Mouse (Mus musculus) right cerebral cortex, adult 2 months (tissue): ENCODE results near the gene Sap30.

ENCODE experiments used
- DNase-seq, 2 experiments: peaks; one replicate each; pipeline ENCODE4 v3.0.0; 2021 to 2022; ENCODE audit warnings: low spot score in 2 of 2

Sap30 gene

DNA sequence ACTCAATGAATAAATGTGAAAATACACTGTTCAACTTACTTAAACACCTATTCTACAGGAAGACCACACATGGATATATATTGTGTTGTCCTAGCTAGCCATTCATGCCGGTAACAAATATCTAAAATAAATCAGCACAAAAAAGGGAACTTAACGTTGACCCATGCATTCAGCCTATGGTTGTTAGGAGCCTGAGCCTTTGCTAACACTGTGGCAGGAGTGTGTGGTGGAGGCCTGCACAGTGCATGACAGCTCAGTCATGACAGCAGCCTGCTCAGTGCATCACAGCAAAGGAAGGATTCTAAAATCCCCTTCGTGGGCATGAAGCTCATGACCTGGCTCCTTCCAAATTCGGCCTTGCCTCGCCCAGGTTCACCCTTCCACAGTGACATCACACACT lies 46.1 kb downstream of the Sap30 start:
- no peak for DNase-seq

DNA sequence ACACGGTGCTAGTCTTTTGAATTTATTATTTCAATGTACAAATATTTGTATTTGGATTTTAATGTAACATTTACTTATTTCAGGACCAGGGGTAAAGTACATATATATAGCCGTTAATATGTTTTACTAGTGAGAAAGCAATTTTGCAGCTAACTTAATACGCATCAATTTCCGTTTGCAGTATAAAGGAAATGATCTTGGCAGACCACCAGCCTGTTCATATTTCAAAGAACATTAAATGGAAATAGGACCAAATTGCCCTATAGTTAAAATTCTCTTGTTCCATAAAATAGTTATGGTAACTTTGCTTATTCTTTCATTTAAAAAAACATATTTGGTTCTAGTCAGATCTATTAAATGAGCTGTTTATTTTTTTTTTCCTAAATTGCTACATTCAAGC lies 46.5 kb downstream of the Sap30 start:
- DNase-seq: no peak

DNA sequence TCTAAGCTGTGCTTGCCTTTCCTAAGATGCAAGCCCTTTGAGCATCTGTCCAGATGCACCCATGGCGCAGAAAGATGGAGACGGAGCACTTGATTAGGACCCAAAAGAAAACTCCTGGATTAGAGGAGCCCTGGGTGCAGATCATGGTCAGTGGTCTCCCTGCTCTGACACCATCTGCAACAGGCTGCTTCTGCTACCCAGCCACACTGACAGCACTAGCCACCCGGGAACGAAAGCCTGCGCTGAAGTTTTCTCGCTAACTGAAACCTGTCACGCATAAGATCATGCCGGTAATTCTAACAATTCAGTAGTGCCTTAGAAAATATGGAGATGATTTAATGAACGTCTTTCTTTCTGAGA lies 51.2 kb downstream of the Sap30 start:
- DNase-seq: no peak

DNA sequence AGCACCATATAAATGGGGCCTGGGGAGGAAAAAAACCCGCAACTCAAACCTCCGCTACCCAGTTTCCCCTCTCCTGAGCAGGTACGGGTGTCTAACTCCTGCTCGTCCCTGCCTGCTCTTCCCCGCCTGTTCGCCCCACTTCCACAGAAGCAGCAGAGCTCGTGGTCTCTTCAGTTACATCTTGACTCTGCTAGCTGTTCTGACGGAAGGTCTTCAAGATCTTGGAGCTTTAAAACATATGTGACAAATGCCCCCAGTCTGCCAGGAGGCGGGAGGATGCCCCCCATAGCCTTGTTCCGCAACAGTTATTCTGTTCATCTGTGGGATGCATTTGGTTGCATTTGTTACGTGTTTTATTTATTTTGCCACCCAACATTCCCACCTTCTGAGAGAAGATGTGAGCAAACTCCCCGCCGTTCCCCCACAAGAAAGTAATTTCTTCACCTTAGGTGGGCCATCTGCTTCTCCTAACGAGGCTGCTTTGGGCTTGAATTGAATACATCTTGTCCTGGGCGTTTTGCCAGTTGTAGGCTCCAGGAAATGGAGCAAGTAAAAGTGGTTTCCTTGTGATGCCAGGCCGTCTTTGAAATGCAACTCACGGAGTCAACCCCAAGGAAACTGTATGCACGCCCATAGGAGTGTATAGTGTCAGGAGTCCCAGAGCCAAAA lies 51.8 kb downstream of the Sap30 start:
- DNase-seq: peak; percentile 74 to 81

DNA sequence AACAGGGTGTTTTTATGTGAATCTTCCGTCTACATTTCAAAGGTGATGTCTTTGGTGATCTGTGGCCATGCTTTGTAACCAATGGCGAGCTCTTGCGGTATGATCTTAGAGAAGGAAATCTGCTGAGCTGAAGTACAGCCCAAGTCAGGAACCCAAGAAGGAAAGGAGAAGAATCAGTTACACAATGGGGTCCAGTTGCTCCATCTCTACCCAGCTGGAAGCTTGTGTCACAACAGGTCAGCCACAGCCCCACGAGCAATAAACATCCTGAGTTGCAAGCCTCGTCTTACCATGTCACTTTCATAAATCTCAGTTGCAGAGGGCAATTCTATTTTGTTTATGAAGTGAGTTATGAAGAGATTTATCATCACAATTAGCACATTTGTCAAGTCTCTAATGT lies 54.9 kb downstream of the Sap30 start:
- DNase-seq: no peak
